Mouse (Mus musculus) heart, embryonic 14.5 days (tissue): ENCODE measurements around the gene Spsb1. TPM values are rescaled to one million over a fixed set of nuclear protein-coding genes. Genes with fewer than 3 reads are reported as not detected.

Experiments used
- ATAC-seq: fragments of 200-750 bp; cut with Nextera tagmentation; 2 replicates; pipeline ENCODE4 v1.8.0; 2017; ENCODE audit warnings: low read depth, moderate TSS enrichment; ENCODE audit not compliant: insufficient number of reproducible peaks, insufficient read depth, low FRiP score
- H3K27ac ChIP-seq, 2 experiments: fragments of 200-500 bp in 1 of 2; fragments of 300-500 bp in 1 of 2; sonication (generic) in 1 of 2; replicated peaks in 1 of 2; 2 replicates each; pipeline ENCODE4 v1.5.1; 2012 to 2014; ENCODE audit warnings: low read depth in 2 of 2, low read length in 2 of 2, control low read depth in 1 of 2, mild to moderate bottlenecking in 1 of 2, mixed read lengths in 1 of 2; ENCODE audit not compliant: control insufficient read depth in 1 of 2, insufficient read depth in 1 of 2
- H3K27me3 ChIP-seq: fragments of 300-500 bp; sonication (generic); 2 replicates; pipeline ENCODE4 v1.6.1; 2014; ENCODE audit warnings: mild to moderate bottlenecking, low read length, control low read depth; ENCODE audit not compliant: control insufficient read depth, insufficient read depth
- H3K36me3 ChIP-seq: fragments of 300-500 bp; sonication (generic); 2 replicates; pipeline ENCODE4 v1.6.1; 2014; ENCODE audit warnings: mild to moderate bottlenecking, control low read depth, low read length, mixed read lengths; ENCODE audit not compliant: control insufficient read depth, insufficient read depth
- H3K4me1 ChIP-seq, 2 experiments: fragments of 200-500 bp in 1 of 2; fragments of 300-500 bp in 1 of 2; sonication (generic) in 1 of 2; 2 replicates each; pipeline ENCODE4 v1.6.1; 2012 to 2014; ENCODE audit warnings: low read length in 2 of 2, control low read depth in 1 of 2, mixed read lengths in 1 of 2; ENCODE audit not compliant: control insufficient read depth in 2 of 2, insufficient read depth in 2 of 2
- H3K4me2 ChIP-seq: fragments of 300-500 bp; sonication (generic); 2 replicates; pipeline ENCODE4 v1.6.1; 2014; ENCODE audit warnings: mild to moderate bottlenecking, low read length
- H3K4me3 ChIP-seq, 2 experiments: fragments of 200-500 bp in 1 of 2; fragments of 300-500 bp in 1 of 2; sonication (generic) in 1 of 2; 2 replicates each; pipeline ENCODE4 v1.5.1; 2012 to 2014; ENCODE audit warnings: low read length in 2 of 2, mild to moderate bottlenecking in 2 of 2, control low read depth in 1 of 2, low read depth in 1 of 2, moderate library complexity in 1 of 2; ENCODE audit not compliant: control insufficient read depth in 1 of 2, insufficient read depth in 1 of 2
- H3K9ac ChIP-seq: fragments of 300-500 bp; sonication (generic); 2 replicates; pipeline ENCODE4 v1.6.1; 2014; ENCODE audit warnings: mild to moderate bottlenecking, low read length
- H3K9me3 ChIP-seq: fragments of 300-500 bp; sonication (generic); 2 replicates; pipeline ENCODE4 v1.6.1; 2016; ENCODE audit warnings: low read length, control low read depth; ENCODE audit not compliant: control insufficient read depth
- WGBS: fragments of 180-500 bp; shearing (Covaris S2); extraction: QIAGEN DNeasy Blood & Tissue Kit; methylation state at CpG from one replicate; pipeline ENCODE4 v1.1.7; 2014; 5-methylcytosine and 5-hydroxymethylcytosine counted together
- polyA plus RNA-seq: library from polyadenylated mRNA; unstranded; fragments of >200 nt; fragmentation: Nextera tagmentation; extraction: Ambion mirVana; gene quantifications from 2 replicates; pipeline ENCODE4 v1.2.1, GENCODE M21; 2014

The Spsb1 gene
- polyA plus RNA-seq, 1 experiment from 2014 or later: 6.3 TPM

DNA sequence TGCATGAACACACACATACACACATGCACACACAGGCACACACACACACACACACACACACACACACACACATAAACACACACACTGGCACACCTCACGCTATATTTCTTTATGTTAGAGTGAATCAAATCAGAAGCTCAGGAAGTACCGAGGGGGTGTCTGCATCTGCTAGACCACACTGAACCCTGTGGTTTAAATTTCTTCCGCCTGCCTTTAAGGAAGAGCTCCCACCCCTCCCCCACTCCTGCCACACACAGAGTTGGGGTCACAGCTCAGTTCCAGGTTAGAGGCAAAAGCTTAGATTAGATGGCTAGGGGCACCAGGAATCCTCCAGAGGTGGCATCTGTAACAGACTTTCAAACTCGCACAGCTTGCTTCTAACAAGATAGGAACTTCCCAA, 42.4 kb downstream of the Spsb1 start:
- 61% methylated on average over 4 of the region's 4 CpGs for WGBS
- H3K4me3 ChIP-seq: no peak overlapping the region
- H3K4me2 ChIP-seq: no peak overlapping the region
- H3K9me3 ChIP-seq: no peaks in the 10 kb centered on the region
- H3K27me3 ChIP-seq: no peaks in the 10 kb centered on the region
- no peaks in the 10 kb centered on the region for H3K36me3 ChIP-seq
- no peak overlapping the region for H3K9ac ChIP-seq
- peaks cover 6 to 12% of the 10 kb centered on the region in 2 experiments; a peak in 3 of 4 replicates for H3K4me1 ChIP-seq
- no peak overlapping the region for H3K27ac ChIP-seq
- no peak for ATAC-seq

DNA sequence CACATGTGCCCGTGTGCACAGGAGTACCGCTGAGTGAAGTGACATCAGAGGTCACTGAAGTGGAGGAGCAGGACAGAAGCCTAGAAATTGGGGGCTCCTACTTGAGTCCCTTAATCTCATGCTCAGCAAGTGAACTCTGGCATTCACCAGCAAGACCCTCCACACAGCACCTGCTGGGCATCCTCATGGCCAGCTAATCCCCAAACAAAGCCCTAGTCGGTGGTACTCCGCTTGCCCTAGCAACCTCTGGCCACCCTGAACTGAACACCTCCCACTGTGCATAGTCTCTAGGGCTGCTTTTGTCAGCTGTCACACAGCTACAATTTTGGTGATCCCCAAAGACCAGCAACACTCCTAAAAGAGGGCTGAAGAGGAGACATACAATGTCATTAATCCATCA, 44.3 kb downstream of the Spsb1 start:
- 95% methylated on average over 4 of the region's 4 CpGs for WGBS
- Histone ChIP-seq H3K4me1 (no peaks in the 10 kb centered on the region; a peak in 1 of 4 replicates), H3K9me3 (no peaks in the 10 kb centered on the region), H3K4me3 (no peak overlapping the region), H3K9ac (no peak overlapping the region), H3K27ac (no peak overlapping the region), H3K36me3 (no peaks in the 10 kb centered on the region), H3K27me3 (no peaks in the 10 kb centered on the region), H3K4me2 (no peak overlapping the region)
- no peak for ATAC-seq

DNA sequence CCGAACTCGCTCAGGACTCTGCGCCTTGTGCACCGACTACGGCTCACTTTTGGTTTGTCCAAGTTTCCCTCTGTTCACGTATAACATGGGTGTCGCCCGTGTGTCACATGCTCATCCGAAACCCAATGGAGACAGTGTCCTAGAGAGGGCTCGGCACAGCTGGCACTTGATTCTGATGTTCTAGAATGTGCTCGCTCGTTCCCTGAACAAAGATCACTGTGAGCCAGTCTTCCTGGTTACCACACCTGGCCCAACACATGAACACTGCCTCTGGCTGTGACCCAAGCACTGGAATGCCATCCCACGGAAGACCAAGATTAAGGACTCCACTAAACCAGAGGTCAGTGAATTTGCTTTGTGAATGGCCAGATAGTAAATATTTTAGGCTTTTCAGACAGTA, 45.3 kb downstream of the Spsb1 start:
- no peaks in the 10 kb centered on the region for H3K36me3 ChIP-seq
- 86% methylated on average over 13 of the region's 13 CpGs for WGBS
- H3K9ac ChIP-seq: no peak overlapping the region
- no peak overlapping the region for H3K4me3 ChIP-seq
- H3K9me3 ChIP-seq: no peaks in the 10 kb centered on the region
- no peak overlapping the region for H3K4me2 ChIP-seq
- ATAC-seq: no peak
- H3K27ac ChIP-seq: no peak overlapping the region
- no peaks in the 10 kb centered on the region; a peak in 1 of 4 replicates for H3K4me1 ChIP-seq
- no peaks in the 10 kb centered on the region for H3K27me3 ChIP-seq

GRCm38 (mm10) chr4:149908923-149909322, 45.9 kb downstream of the Spsb1 start:
- Histone ChIP-seq H3K27me3 (no peaks in the 10 kb centered on the region), H3K4me1 (no peaks in the 10 kb centered on the region; a peak in 1 of 4 replicates), H3K9me3 (no peaks in the 10 kb centered on the region), H3K9ac (no peak overlapping the region), H3K36me3 (no peaks in the 10 kb centered on the region), H3K27ac (no peak overlapping the region), H3K4me2 (no peak overlapping the region), H3K4me3 (no peak overlapping the region)
- WGBS: 84% methylated on average over 7 of the region's 7 CpGs
- ATAC-seq: no peak

GRCm38 (mm10) chr4:149907656-149908055, 47.2 kb downstream of the Spsb1 start:
- H3K36me3 ChIP-seq: no peaks in the 10 kb centered on the region
- H3K4me1 ChIP-seq: peaks cover 6 to 7% of the 10 kb centered on the region in 2 experiments
- no peaks in the 10 kb centered on the region for H3K9me3 ChIP-seq
- no peak overlapping the region for H3K4me2 ChIP-seq
- H3K27me3 ChIP-seq: no peaks in the 10 kb centered on the region
- H3K4me3 ChIP-seq: no peak overlapping the region
- 63% methylated on average over 7 of the region's 7 CpGs for WGBS
- H3K9ac ChIP-seq: no peak overlapping the region
- no peak overlapping the region for H3K27ac ChIP-seq
- ATAC-seq: no peak

GRCm38 (mm10) chr4:149906921-149907320, 47.9 kb downstream of the Spsb1 start:
- 72% methylated on average over 13 of the region's 13 CpGs for WGBS
- no peaks in the 10 kb centered on the region for H3K9me3 ChIP-seq
- H3K27ac ChIP-seq: no peak overlapping the region
- no peaks in the 10 kb centered on the region for H3K27me3 ChIP-seq
- ATAC-seq: no peak
- no peak overlapping the region for H3K4me3 ChIP-seq
- H3K36me3 ChIP-seq: no peaks in the 10 kb centered on the region
- no peak overlapping the region for H3K4me2 ChIP-seq
- H3K9ac ChIP-seq: no peak overlapping the region
- peaks cover 9 to 10% of the 10 kb centered on the region in 2 experiments for H3K4me1 ChIP-seq

GRCm38 (mm10) chr4:149905302-149905974, 49.4 kb downstream of the Spsb1 start:
- WGBS: 85% methylated on average over 10 of the region's 10 CpGs

DNA sequence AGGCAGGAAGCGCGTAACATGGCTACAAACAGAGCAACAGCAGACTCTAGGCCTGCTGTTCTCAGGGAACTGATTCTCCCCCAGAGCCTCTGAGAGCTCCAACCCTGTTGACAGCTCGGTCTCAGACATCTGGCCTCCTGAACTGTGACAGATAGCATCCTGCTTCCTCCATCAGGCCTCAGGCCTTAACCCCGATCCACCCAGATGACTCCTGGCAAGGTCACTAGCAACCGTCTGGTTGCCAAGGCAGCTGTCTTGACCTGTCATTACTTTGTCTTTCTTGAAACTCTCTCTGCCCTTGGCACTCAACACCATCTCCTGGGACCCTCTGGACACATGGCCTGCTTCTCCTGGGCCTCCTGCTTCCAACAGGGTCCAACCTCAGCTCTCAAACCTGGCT, 51.8 kb downstream of the Spsb1 start:
- no peaks in the 10 kb centered on the region for H3K36me3 ChIP-seq
- no peak overlapping the region for H3K9ac ChIP-seq
- H3K4me3 ChIP-seq: no peak overlapping the region
- 0 out of 4 replicates have a peak overlapping the region, but pooled peaks of 1 of the 2 experiments have one; percentile 24 for H3K27ac ChIP-seq
- H3K4me2 ChIP-seq: no peak overlapping the region
- H3K9me3 ChIP-seq: no peaks in the 10 kb centered on the region
- no peak for ATAC-seq
- peaks cover 9 to 10% of the 10 kb centered on the region in 2 experiments for H3K4me1 ChIP-seq
- 24% methylated on average over 5 of the region's 5 CpGs for WGBS
- H3K27me3 ChIP-seq: no peaks in the 10 kb centered on the region

More at GRCm38 (mm10) chr4:149905302-149905974, 49.4 kb downstream of the Spsb1 start:
- H3K36me3 ChIP-seq: no peaks in the 10 kb centered on the region
- H3K4me3 ChIP-seq: no peak overlapping the region
- H3K9me3 ChIP-seq: no peaks in the 10 kb centered on the region
- H3K4me1 ChIP-seq: peaks cover 9 to 10% of the 10 kb centered on the region in 2 experiments
- H3K27ac ChIP-seq: no peak overlapping the region
- H3K27me3 ChIP-seq: no peaks in the 10 kb centered on the region
- ATAC-seq: no peak
- H3K4me2 ChIP-seq: no peak overlapping the region
- no peak overlapping the region for H3K9ac ChIP-seq
